Mouse (Mus musculus): ENCODE measurements around the gene Cox6a2. TPM values are rescaled to one million over a fixed set of nuclear protein-coding genes. Genes with fewer than 3 reads are reported as not detected.

Cox6a2 gene
- polyA plus RNA-seq, 1 experiment from 2014 or later: not detected

GRCm38 (mm10) chr7:128243921-128244320 is 37.7 kb upstream of the Cox6a2 start:
- H3K4me3 ChIP-seq: no peak overlapping the region
- no peaks in the 10 kb centered on the region for H3K27me3 ChIP-seq (replicated peaks)
- peaks cover 31% of the 10 kb centered on the region for H3K4me1 ChIP-seq
- H3K4me2 ChIP-seq: no peak overlapping the region
- H3K9ac ChIP-seq: no peak overlapping the region
- peaks cover 4% of the 10 kb centered on the region; the same call in 1 of the 2 replicates for H3K36me3 ChIP-seq (replicated peaks)
- H3K9me3 ChIP-seq: no peaks in the 10 kb centered on the region
- ATAC-seq (replicated peaks): no peak
- H3K27ac ChIP-seq: no peak overlapping the region
- 62% methylated on average over 10 of the region's 10 CpGs for WGBS

- 95% methylated on average over 16 of the region's 16 CpGs for WGBS
- Histone ChIP-seq H3K27ac (no peak overlapping the region), H3K4me2 (no peak overlapping the region), H3K4me3 (no peak overlapping the region), H3K27me3 (replicated peaks) (no peaks in the 10 kb centered on the region), H3K36me3 (replicated peaks) (peaks cover 4% of the 10 kb centered on the region; the same call in 1 of the 2 replicates), H3K9ac (no peak overlapping the region), H3K4me1 (peaks cover 33% of the 10 kb centered on the region), H3K9me3 (no peaks in the 10 kb centered on the region)
- ATAC-seq (replicated peaks): no peak
Observed at GRCm38 (mm10) chr7:128242331-128242730, 36.1 kb upstream of the Cox6a2 start.

GRCm38 (mm10) chr7:128240131-128240784 is 34.1 kb upstream of the Cox6a2 start:
- no peak overlapping the region for H3K4me3 ChIP-seq
- no peaks in the 10 kb centered on the region for H3K9me3 ChIP-seq
- no peaks in the 10 kb centered on the region for H3K27me3 ChIP-seq (replicated peaks)
- H3K27ac ChIP-seq: no peak overlapping the region
- ATAC-seq (replicated peaks): no peak
- no peak overlapping the region for H3K9ac ChIP-seq
- H3K4me1 ChIP-seq: peaks cover 23% of the 10 kb centered on the region
- 92% methylated on average over 27 of the region's 27 CpGs for WGBS
- H3K4me2 ChIP-seq: no peak overlapping the region
- H3K36me3 ChIP-seq (replicated peaks): peaks cover 4% of the 10 kb centered on the region; the same call in 1 of the 2 replicates

GRCm38 (mm10) chr7:128238991-128239390 is 32.8 kb upstream of the Cox6a2 start:
- 27% methylated on average over 4 of the region's 4 CpGs for WGBS
- H3K36me3 ChIP-seq (replicated peaks): peaks cover 4% of the 10 kb centered on the region; the same call in 1 of the 2 replicates
- H3K9me3 ChIP-seq: no peaks in the 10 kb centered on the region
- peak overlapping the region; percentile 69 for H3K4me3 ChIP-seq
- no peaks in the 10 kb centered on the region for H3K27me3 ChIP-seq (replicated peaks)
- peaks cover 23% of the 10 kb centered on the region for H3K4me1 ChIP-seq
- peak overlapping the region; percentile 99; the same call in 1 of the 2 replicates for H3K27ac ChIP-seq
- H3K4me2 ChIP-seq: peak overlapping the region; percentile 93
- H3K9ac ChIP-seq: no peak overlapping the region
- ATAC-seq (replicated peaks): no peak

- peak within 1 kb of the TSS; percentile 72 for H3K9ac ChIP-seq
- H3K27ac ChIP-seq: peak within 1 kb of the TSS; percentile 99
- H3K9me3 ChIP-seq: no peaks in the 10 kb centered on the region
- ATAC-seq (replicated peaks): peak; percentile 93
- peaks cover 23% of the 10 kb centered on the region for H3K4me1 ChIP-seq
- peaks cover 4% of the 10 kb centered on the region; the same call in 1 of the 2 replicates for H3K36me3 ChIP-seq (replicated peaks)
- peak within 1 kb of the TSS; percentile 69 for H3K4me3 ChIP-seq
- peak within 1 kb of the TSS; percentile 93 for H3K4me2 ChIP-seq
- H3K27me3 ChIP-seq (replicated peaks): no peaks in the 10 kb centered on the region
- WGBS: under 1% methylated on average over 69 of the region's 72 CpGs
Observed at GRCm38 (mm10) chr7:128237927-128238778, 32.0 kb upstream of the Cox6a2 start, which contains the start of gene 9130023H24Rik. 9130023H24Rik (minus strand) TSS chr7:128238031.

- WGBS: 0% methylated on average over 25 of the region's 25 CpGs
- Histone ChIP-seq H3K4me2 (peak overlapping the region; percentile 93), H3K27ac (peak overlapping the region; percentile 99), H3K27me3 (replicated peaks) (no peaks in the 10 kb centered on the region), H3K4me3 (peak overlapping the region; percentile 69), H3K36me3 (replicated peaks) (peaks cover 2% of the 10 kb centered on the region; the same call in 1 of the 2 replicates), H3K9me3 (no peaks in the 10 kb centered on the region), H3K4me1 (peaks cover 23% of the 10 kb centered on the region), H3K9ac (peak overlapping the region; percentile 72)
- no peak for ATAC-seq (replicated peaks)
Observed at GRCm38 (mm10) chr7:128237593-128237926, 31.4 kb upstream of the Cox6a2 start.

- Histone ChIP-seq H3K27me3 (replicated peaks) (no peaks in the 10 kb centered on the region), H3K4me2 (peak within 1 kb of the TSS; percentile 93), H3K27ac (peak within 1 kb of the TSS; percentile 99), H3K9me3 (no peaks in the 10 kb centered on the region), H3K4me1 (peaks cover 23% of the 10 kb centered on the region), H3K4me3 (peak within 1 kb of the TSS; percentile 69), H3K9ac (peak within 1 kb of the TSS; percentile 72), H3K36me3 (replicated peaks) (no peaks in the 10 kb centered on the region; the same call in 1 of the 2 replicates)
- ATAC-seq (replicated peaks): peak; percentile 8; the same call in 1 of the 2 replicates
- 26% methylated on average over 37 of the region's 37 CpGs for WGBS
Observed at GRCm38 (mm10) chr7:128236856-128237592, 30.8 kb upstream of the Cox6a2 start, which contains the start of gene Armc5. Armc5 (plus strand) TSS chr7:128237342.

- H3K36me3 ChIP-seq (replicated peaks): no peaks in the 10 kb centered on the region; the same call in 1 of the 2 replicates
- H3K9me3 ChIP-seq: no peaks in the 10 kb centered on the region
- WGBS: 92% methylated on average over 13 of the region's 13 CpGs
- peaks cover 23% of the 10 kb centered on the region for H3K4me1 ChIP-seq
- H3K27me3 ChIP-seq (replicated peaks): no peaks in the 10 kb centered on the region
- peak overlapping the region; percentile 69; the same call in 1 of the 2 replicates for H3K4me3 ChIP-seq
- no peak for ATAC-seq (replicated peaks)
- H3K4me2 ChIP-seq: no peak overlapping the region; the same call in 1 of the 2 replicates
- peak overlapping the region; percentile 99; the same call in 1 of the 2 replicates for H3K27ac ChIP-seq
- no peak overlapping the region for H3K9ac ChIP-seq
Observed at GRCm38 (mm10) chr7:128236426-128236825, 30.2 kb upstream of the Cox6a2 start.

- Histone ChIP-seq H3K4me1 (peaks cover 20% of the 10 kb centered on the region), H3K36me3 (replicated peaks) (no peaks in the 10 kb centered on the region; the same call in 1 of the 2 replicates), H3K27ac (no peak overlapping the region), H3K27me3 (replicated peaks) (no peaks in the 10 kb centered on the region), H3K9me3 (no peaks in the 10 kb centered on the region), H3K4me3 (no peak overlapping the region), H3K9ac (no peak overlapping the region), H3K4me2 (no peak overlapping the region)
- 90% methylated on average over 1 of the region's 1 CpGs for WGBS
- ATAC-seq (replicated peaks): no peak
Observed at GRCm38 (mm10) chr7:128235481-128235880, 29.3 kb upstream of the Cox6a2 start.

- Histone ChIP-seq H3K4me2 (no peak overlapping the region), H3K9me3 (no peaks in the 10 kb centered on the region), H3K9ac (no peak overlapping the region), H3K36me3 (replicated peaks) (no peaks in the 10 kb centered on the region), H3K27ac (no peak overlapping the region), H3K4me3 (no peak overlapping the region), H3K4me1 (peaks cover 19% of the 10 kb centered on the region), H3K27me3 (replicated peaks) (no peaks in the 10 kb centered on the region)
- ATAC-seq (replicated peaks): no peak
- 90% methylated on average over 2 of the region's 2 CpGs for WGBS
Observed at GRCm38 (mm10) chr7:128234796-128235195, 28.6 kb upstream of the Cox6a2 start.

GRCm38 (mm10) chr7:128231741-128232140 is 25.6 kb upstream of the Cox6a2 start:
- 50% methylated on average over 8 of the region's 8 CpGs for WGBS
- no peak overlapping the region for H3K4me3 ChIP-seq
- no peaks in the 10 kb centered on the region for H3K27me3 ChIP-seq (replicated peaks)
- no peak for ATAC-seq (replicated peaks)
- H3K27ac ChIP-seq: no peak overlapping the region
- H3K36me3 ChIP-seq (replicated peaks): no peaks in the 10 kb centered on the region
- H3K9ac ChIP-seq: no peak overlapping the region
- no peak overlapping the region for H3K4me2 ChIP-seq
- no peaks in the 10 kb centered on the region for H3K9me3 ChIP-seq
- H3K4me1 ChIP-seq: peaks cover 1% of the 10 kb centered on the region

- 88% methylated on average over 3 of the region's 3 CpGs for WGBS
Observed at GRCm38 (mm10) chr7:128220936-128221335, 14.7 kb upstream of the Cox6a2 start.

More at GRCm38 (mm10) chr7:128220936-128221335, 14.7 kb upstream of the Cox6a2 start:
- H3K4me3 ChIP-seq: no peak overlapping the region
- H3K4me2 ChIP-seq: no peak overlapping the region
- H3K9me3 ChIP-seq: no peaks in the 10 kb centered on the region
- H3K27me3 ChIP-seq (replicated peaks): no peaks in the 10 kb centered on the region
- no peak overlapping the region for H3K27ac ChIP-seq
- H3K36me3 ChIP-seq (replicated peaks): no peaks in the 10 kb centered on the region
- no peak for ATAC-seq (replicated peaks)
- no peaks in the 10 kb centered on the region for H3K4me1 ChIP-seq
- H3K9ac ChIP-seq: no peak overlapping the region
